Mouse (Mus musculus) gastrocnemius, adult 2 months (tissue): ENCODE measurements around the gene Selenos. TPM values are rescaled to one million over a fixed set of nuclear protein-coding genes. Genes with fewer than 3 reads are reported as not detected.
A peak's percentile ranks its signal among the peaks of the same experiment; 100 is the strongest.

Experiments
- DNase-seq: peaks from one replicate; pipeline ENCODE4 v3.0.0; 2022
- H3K27ac ChIP-seq: fragments of 200-600 bp; 2 replicates; pipeline ENCODE4 v1.8.1; 2022; ENCODE audit warnings: mild to moderate bottlenecking
- H3K4me3 ChIP-seq: fragments of 200-600 bp; 2 replicates; pipeline ENCODE4 v1.8.1; 2022; ENCODE audit warnings: mild to moderate bottlenecking, moderate library complexity
- CTCF ChIP-seq: fragments of 200-600 bp; IDR thresholded peaks from 2 replicates; pipeline ENCODE4 v1.8.1; 2022; ENCODE audit warnings: antibody characterized with exemption, mild to moderate bottlenecking, moderate library complexity
- intact Hi-C: fragments of 180-260 bp; cut with DNase I; formaldehyde crosslinking; loops from one replicate; pipeline ENCODE4 v1.15.1; 2025
- total RNA-seq, 2 experiments: library from RNA; stranded (reverse); gene quantifications; 2 replicates each; pipeline ENCODE4 v1.2.3; 2021

Selenos gene
- total RNA-seq, 2 experiments from 2014 or later = 26.5 to 35.1 TPM

DNA sequence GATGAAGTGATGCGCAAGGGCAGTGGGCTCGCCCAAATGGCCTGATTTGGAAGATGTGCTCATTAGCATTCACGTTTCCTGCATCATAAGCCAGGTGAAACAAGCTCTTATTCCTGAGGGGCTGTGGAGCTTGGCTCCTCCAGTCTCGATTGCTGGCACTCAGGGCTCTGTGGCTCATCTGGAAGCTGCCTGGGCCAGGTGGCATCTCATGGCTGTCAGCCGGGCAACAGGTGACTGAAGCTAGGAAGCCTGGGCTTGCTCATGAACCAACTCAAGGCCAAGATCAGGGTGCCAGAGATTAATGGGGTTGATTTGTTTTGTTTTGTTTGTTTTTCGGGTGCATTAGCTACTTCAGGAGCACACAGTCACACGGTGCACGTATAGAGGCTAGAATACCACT, 13.2 kb downstream of the Selenos start:
- intact Hi-C loops = no loop called here
- no peak for DNase-seq
- Histone ChIP-seq H3K27ac (no peak overlapping the region), H3K4me3 (no peak overlapping the region)
- no peak for TF ChIP-seq CTCF

- Histone ChIP-seq H3K4me3 (no peak overlapping the region), H3K27ac (no peak overlapping the region)
- no peak for TF ChIP-seq CTCF
- peak; percentile 79 for DNase-seq
- intact Hi-C loops = no loop called here
Observed at GRCm38 (mm10) chr7:66094141-66094540, 14.7 kb downstream of the Selenos start.

DNA sequence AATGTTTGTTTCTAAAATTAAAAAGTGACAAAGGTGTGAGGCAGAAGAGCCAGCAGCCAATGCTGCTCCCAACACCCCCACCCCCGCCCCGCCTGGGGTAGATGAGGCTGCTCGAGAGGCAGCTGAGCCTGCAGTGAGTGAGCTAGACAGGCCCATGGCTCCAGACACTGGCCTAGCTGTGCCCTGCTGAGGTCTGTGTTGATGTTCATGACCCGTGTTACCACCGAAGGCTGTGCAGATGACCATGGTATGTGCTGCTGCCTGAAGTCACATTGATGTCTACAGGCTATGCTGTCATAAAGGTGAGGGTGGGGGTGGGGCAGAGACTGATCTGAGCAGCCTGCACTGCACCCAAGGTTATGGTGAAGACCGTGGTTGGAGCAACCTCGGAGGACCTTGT, 19.4 kb downstream of the Selenos start:
- no peak for TF ChIP-seq CTCF
- intact Hi-C loops = no loop called here
- no peak for DNase-seq
- Histone ChIP-seq H3K4me3 (no peak overlapping the region), H3K27ac (no peak overlapping the region)

- Histone ChIP-seq H3K27ac (no peak overlapping the region), H3K4me3 (no peak overlapping the region)
- TF ChIP-seq CTCF = peak; percentile 79
- no peak for DNase-seq
- intact Hi-C loops = loop anchor here (1.0 to 10.0 kb wide), 3 partner anchors 198 to 563 kb away; no protein-coding TSS in a partner anchor
Observed at GRCm38 (mm10) chr7:66101866-66102265, 22.4 kb downstream of the Selenos start.

GRCm38 (mm10) chr7:66104531-66104930, 25.1 kb downstream of the Selenos start:
- DNase-seq = no peak
- Histone ChIP-seq H3K27ac (no peak overlapping the region), H3K4me3 (no peak overlapping the region)
- intact Hi-C loops = loop anchor here (5.0 to 10.0 kb wide), 2 partner anchors 288 to 560 kb away; no protein-coding TSS in a partner anchor
- TF ChIP-seq CTCF = no peak

GRCm38 (mm10) chr7:66105771-66106170, 26.3 kb downstream of the Selenos start:
- no peak overlapping the region for H3K27ac ChIP-seq
- intact Hi-C loops = loop anchor here (2.0 to 10.0 kb wide), 3 partner anchors 77 to 559 kb away; no protein-coding TSS in a partner anchor
- TF ChIP-seq CTCF = no peak
- no peak overlapping the region for H3K4me3 ChIP-seq
- no peak for DNase-seq

- TF ChIP-seq CTCF = no peak
- intact Hi-C loops = loop anchor here (2.0 to 10.0 kb wide), 3 partner anchors 76 to 558 kb away; no protein-coding TSS in a partner anchor
- no peak for DNase-seq
Observed at GRCm38 (mm10) chr7:66106581-66107056, 27.2 kb downstream of the Selenos start.

GRCm38 (mm10) chr7:66107206-66107605, 27.8 kb downstream of the Selenos start:
- Histone ChIP-seq H3K4me3 (no peak overlapping the region), H3K27ac (no peak overlapping the region)
- intact Hi-C loops = loop anchor here (2.0 to 10.0 kb wide), 3 partner anchors 75 to 558 kb away; no protein-coding TSS in a partner anchor
- no peak for DNase-seq
- TF ChIP-seq CTCF = no peak

More at GRCm38 (mm10) chr7:66106581-66107056, 27.2 kb downstream of the Selenos start:
- no peak overlapping the region for H3K27ac ChIP-seq
- H3K4me3 ChIP-seq = no peak overlapping the region

DNA sequence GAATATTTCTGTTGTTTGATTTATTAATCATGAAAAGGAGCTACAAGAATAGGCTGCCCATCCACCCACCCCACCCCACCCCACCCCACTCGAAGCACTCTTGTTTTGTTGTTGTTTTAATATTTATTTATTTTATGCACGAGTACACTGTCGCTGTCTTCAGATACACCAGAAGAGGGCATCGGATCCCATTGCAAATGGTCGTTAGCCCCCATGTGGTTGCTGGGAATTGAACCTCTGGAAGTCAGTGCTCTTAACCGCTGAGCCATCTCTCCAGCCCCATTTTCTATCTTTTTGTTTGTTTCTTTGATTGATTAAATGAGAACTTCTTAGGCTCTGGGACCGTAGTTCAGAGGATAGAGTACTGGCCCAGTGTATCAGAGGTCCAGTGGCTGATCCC, 28.5 kb downstream of the Selenos start:
- intact Hi-C loops = loop anchor here (2.0 to 10.0 kb wide), 3 partner anchors 74 to 557 kb away; no protein-coding TSS in a partner anchor
- peak; percentile 37 for DNase-seq
- Histone ChIP-seq H3K4me3 (no peak overlapping the region), H3K27ac (no peak overlapping the region)
- peak; percentile 42 for TF ChIP-seq CTCF

DNA sequence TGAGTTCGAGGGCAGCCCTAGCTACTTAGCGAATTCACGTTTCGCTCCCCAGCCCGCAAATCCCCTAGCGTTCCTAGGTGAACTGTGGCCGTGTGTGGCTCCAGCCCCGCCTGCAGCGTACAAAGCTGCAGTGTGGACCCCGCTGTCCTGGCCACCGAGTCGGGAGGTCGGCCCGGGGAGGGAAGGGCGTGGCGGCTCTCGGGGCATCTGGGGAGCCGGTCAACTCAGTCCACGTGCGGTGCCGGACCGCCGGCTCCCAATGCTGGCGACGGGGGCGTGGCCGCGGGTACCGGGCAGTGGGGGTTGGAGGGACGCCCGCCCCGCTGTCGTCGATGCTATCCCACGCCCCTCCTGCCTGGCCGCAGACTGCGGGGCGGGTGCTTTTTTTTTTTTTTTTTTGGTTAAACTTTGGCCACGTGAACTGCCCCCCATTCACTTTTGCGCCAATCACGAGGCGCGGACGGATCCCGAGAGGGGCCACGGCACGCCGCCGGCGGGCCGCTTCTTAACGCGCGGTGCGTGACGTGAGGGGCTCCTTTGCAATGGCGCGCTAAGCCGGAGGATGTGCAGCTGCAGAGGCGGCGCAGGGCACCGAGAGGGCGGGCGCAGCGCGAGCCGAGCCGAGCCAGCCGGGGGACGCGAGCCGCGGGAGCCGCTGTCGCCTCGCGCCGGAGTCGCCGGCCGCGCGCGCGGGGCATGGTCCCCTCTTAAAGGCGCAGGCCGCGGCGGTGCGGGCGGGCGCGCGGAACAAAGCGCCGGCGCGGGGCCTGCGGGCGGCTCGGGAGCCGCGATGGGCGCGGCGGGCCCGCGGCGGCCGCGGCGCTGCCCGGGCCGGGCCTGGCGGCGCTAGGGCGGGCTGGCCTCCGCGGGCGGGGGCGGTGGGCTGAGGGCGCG, 29.8 kb downstream of the Selenos start, which contains the start of gene Chsy1:
Gene Chsy1 (plus strand): TSS at position 555 of the 894 bp plus-strand sequence.
- no peak for TF ChIP-seq CTCF
- peak; percentile 93 for DNase-seq
- intact Hi-C loops = loop anchor here (5.0 to 10.0 kb wide), 2 partner anchors 73 to 556 kb away; no protein-coding TSS in a partner anchor
- peak within 1 kb of the TSS; percentile 88 for H3K4me3 ChIP-seq
- H3K27ac ChIP-seq = peak within 1 kb of the TSS; percentile 81

DNA sequence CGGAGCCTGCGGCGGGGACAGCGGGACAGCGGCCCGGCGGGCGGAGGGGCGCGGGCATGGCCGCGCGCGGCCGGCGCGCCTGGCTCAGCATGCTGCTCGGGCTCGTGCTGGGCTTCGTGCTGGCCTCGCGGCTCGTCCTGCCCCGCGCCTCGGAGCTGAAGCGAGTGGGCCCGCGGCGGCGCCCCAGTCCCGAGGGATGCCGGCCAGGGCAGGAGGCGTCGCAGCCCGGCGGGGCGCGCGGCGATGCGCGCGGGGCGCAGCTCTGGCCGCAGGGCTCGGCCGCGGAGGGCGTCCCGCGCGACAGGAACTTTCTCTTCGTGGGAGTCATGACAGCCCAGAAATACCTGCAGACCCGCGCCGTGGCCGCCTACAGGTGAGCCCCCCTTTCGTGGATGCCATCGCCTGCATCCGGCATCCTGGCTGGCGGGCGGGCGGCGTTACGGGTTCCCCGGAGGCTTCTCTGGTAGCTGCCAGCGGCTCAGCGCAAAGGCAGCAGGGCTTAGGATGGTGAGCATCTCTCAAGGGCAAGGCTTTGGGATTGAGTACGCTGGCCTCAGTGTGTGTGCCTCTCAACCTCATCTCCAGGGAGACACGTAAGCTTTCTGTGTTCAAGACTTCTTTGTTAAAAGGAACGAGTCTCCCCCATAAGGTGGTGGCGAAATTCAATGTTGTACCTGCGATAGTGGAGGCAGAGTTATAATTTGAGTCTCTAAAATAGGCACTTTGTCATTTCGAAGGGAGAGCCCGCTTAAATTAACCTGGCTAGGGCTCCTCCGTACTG, 30.6 kb downstream of the Selenos start:
- Histone ChIP-seq H3K27ac (peak overlapping the region; percentile 66), H3K4me3 (peak overlapping the region; percentile 88)
- DNase-seq = peak; percentile 65
- intact Hi-C loops = loop anchor here (5.0 to 10.0 kb wide), 2 partner anchors 72 to 555 kb away; no protein-coding TSS in a partner anchor
- no peak for TF ChIP-seq CTCF

DNA sequence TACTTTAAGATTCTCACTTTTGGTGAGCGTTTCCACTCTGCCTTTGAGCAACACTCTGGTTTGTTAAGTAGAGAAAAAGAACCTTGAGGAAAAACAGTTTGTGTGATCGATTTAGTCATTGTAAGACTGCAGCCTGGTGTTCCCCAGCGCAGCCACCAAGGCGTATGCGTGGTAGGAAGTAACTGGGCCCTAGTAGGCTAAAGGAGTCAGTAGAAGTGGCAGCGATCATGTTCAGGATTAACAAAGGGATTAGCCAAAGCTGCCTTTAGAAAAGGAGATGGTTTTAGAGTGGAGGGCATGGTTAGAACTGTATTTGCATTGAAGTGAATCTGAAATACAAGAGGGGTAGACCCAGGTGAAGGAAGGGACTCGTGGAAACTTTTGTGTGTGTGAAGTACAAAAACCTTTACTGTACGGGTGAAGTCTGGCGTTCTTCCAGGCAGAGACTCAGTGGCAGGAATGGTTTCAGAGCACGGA, 31.2 kb downstream of the Selenos start:
- H3K27ac ChIP-seq = peak overlapping the region; percentile 66; the same call in 1 of the 2 replicates
- H3K4me3 ChIP-seq = peak overlapping the region; percentile 88
- DNase-seq = no peak
- intact Hi-C loops = no loop called here
- no peak for TF ChIP-seq CTCF
